Mouse (Mus musculus): Measurements from ENCODE around the gene Mybphl.

DNA sequence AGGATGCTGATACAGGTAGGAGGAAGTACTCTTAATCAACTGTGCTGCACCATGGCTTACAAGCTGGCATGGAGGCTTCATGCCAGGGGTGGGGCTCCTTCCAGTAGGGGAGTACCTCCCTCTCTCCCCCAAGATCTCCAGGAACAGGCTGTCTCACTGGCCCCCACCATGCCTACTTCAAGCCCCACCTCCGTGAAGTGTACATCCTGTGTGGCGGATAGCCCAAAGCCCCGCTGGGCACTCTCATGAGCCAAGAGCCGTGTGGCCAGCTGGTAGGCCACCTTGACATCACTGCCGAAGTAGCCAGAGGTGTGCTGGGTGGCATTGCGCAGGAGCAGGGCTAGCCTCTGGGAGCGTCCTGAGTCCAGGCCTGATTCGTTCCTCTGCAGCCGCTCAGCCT is 33.6 kb downstream of the Mybphl start:
- TF ChIP-seq CTCF (conservative IDR thresholded peaks at IDR 0.05; ENCODE audit: insufficient read depth, insufficient read length, low read depth, low read length) (no peak), POLR2A (IDR thresholded peaks at IDR 0.05; ENCODE audit: low read depth, low read length) (no peak)
